Mouse (Mus musculus): ENCODE measurements around the gene Ccr2. TPM values are rescaled to one million over a fixed set of nuclear protein-coding genes. Genes with fewer than 3 reads are reported as not detected.
"Not testable (repeated sequence)": the region's sequence is repeated elsewhere in the genome, so short reads cannot be mapped to it uniquely, and the experiment has no call there.

Ccr2 gene
- not detected in 2 replicates for polyA plus RNA-seq (2012)

- TF ChIP-seq TAL1 (IDR thresholded peaks at IDR 0.05; ENCODE audit: low read length) (no peak), GATA1 (IDR thresholded peaks at IDR 0.05; ENCODE audit: low read length) (no peak)
Observed at GRCm38 (mm10) chr9:124101723-124102122, at the start of gene Ccr2. Gene Ccr2, plus strand, starts transcription at chr9:124101950.

GRCm38 (mm10) chr9:124053532-124053931 lies 48.2 kb upstream of the Ccr2 start:
- TF ChIP-seq GATA1 (IDR thresholded peaks at IDR 0.05; ENCODE audit: low read length) = no peak
- TF ChIP-seq TAL1 (IDR thresholded peaks at IDR 0.05; ENCODE audit: low read length) = no peak
- H3K9me3 ChIP-seq (ENCODE audit: control insufficient read depth, low read length) = no peaks in the 10 kb centered on the region
- no peak overlapping the region for H3K4me3 ChIP-seq (replicated peaks)
- H3K36me3 ChIP-seq (ENCODE audit: control insufficient read depth) = no peaks in the 10 kb centered on the region
- H3K4me1 ChIP-seq (ENCODE audit: control insufficient read depth) = peaks cover 7% of the 10 kb centered on the region
- H3K27me3 ChIP-seq (ENCODE audit: control insufficient read depth) = no peaks in the 10 kb centered on the region; the same call in 1 of the 2 replicates

More at GRCm38 (mm10) chr9:124101723-124102122, at the start of gene Ccr2:
- no peak within 1 kb of the TSS for H3K4me3 ChIP-seq (replicated peaks)
- no peaks in the 10 kb centered on the region for H3K36me3 ChIP-seq (ENCODE audit: control insufficient read depth)
- no peaks in the 10 kb centered on the region for H3K27me3 ChIP-seq (ENCODE audit: control insufficient read depth)
- no peaks in the 10 kb centered on the region for H3K9me3 ChIP-seq (ENCODE audit: control insufficient read depth, low read length)
- peaks cover 9% of the 10 kb centered on the region for H3K4me1 ChIP-seq (ENCODE audit: control insufficient read depth)

DNA sequence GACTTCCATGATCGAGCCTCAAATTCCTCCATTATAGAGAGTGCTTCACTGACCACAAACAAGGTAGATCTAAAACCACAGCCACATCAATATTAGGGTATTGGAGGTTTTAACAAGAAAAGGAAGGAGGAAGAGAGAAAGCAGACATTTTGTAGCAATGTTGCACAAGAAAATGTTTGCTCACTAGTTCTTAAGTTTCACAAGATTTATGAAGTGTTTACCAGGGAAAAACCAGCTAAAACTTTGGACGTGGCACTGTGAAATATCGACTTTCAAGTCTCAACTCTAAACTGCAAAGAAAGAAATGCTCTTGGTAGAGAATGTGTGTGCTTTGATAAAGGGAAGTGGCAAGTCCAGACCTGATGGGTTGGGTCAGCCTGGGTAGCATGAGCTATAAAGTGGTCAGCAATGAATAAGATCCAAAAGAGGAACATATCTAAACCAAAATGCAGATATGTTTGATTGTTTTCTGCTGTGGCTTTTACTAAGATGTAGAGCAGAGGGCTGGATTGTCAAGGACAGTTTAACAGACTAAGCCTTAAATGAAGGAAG lies 45.5 kb upstream of the Ccr2 start:
- H3K4me1 ChIP-seq (ENCODE audit: control insufficient read depth) = peaks cover 21% of the 10 kb centered on the region
- no peak overlapping the region for H3K4me3 ChIP-seq (replicated peaks)
- TF ChIP-seq TAL1 (IDR thresholded peaks at IDR 0.05; ENCODE audit: low read length) (no peak), GATA1 (IDR thresholded peaks at IDR 0.05; ENCODE audit: low read length) (no peak)
- no peaks in the 10 kb centered on the region for H3K9me3 ChIP-seq (ENCODE audit: control insufficient read depth, low read length)
- H3K27me3 ChIP-seq (ENCODE audit: control insufficient read depth) = no peaks in the 10 kb centered on the region
- H3K36me3 ChIP-seq (ENCODE audit: control insufficient read depth) = no peaks in the 10 kb centered on the region

DNA sequence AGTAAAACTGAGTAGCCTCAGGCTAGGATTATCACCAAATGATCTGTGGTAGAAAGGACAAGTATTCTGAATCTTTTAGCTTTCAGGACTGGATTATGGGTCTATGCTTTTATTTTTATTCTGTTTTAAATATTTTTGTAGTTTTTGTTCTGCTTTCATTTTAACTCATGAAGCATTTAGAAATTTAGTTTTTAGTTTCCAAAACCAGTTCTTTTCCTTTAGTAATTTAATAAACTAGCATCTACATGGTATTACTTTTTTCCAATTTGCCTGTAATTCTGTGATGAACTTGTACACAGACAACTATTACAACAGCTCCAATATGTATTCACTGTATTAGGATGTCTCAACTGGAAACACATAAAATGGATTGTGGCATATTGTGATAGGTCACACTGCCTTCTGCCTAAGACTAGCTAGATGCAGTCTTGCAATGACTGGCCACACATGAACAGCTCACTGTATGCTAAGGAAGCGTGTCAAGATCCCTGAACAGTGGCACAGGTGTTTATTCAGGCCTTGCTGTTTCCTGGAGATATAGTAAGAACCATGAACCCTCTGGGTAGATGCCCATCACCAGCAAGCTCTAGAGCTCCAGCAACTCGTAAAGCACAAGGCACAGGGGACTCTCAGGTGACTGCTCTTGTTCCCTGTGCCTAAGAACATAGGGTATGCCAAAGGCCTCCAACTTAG lies 41.9 kb upstream of the Ccr2 start:
- no peaks in the 10 kb centered on the region for H3K9me3 ChIP-seq (ENCODE audit: control insufficient read depth, low read length)
- H3K27me3 ChIP-seq (ENCODE audit: control insufficient read depth) = no peaks in the 10 kb centered on the region
- no peak for TF ChIP-seq GATA1 (IDR thresholded peaks at IDR 0.05; ENCODE audit: low read length)
- no peak for TF ChIP-seq TAL1 (IDR thresholded peaks at IDR 0.05; ENCODE audit: low read length)
- H3K36me3 ChIP-seq (ENCODE audit: control insufficient read depth) = no peaks in the 10 kb centered on the region
- peaks cover 38% of the 10 kb centered on the region for H3K4me1 ChIP-seq (ENCODE audit: control insufficient read depth)
- no peak overlapping the region for H3K4me3 ChIP-seq (replicated peaks)

DNA sequence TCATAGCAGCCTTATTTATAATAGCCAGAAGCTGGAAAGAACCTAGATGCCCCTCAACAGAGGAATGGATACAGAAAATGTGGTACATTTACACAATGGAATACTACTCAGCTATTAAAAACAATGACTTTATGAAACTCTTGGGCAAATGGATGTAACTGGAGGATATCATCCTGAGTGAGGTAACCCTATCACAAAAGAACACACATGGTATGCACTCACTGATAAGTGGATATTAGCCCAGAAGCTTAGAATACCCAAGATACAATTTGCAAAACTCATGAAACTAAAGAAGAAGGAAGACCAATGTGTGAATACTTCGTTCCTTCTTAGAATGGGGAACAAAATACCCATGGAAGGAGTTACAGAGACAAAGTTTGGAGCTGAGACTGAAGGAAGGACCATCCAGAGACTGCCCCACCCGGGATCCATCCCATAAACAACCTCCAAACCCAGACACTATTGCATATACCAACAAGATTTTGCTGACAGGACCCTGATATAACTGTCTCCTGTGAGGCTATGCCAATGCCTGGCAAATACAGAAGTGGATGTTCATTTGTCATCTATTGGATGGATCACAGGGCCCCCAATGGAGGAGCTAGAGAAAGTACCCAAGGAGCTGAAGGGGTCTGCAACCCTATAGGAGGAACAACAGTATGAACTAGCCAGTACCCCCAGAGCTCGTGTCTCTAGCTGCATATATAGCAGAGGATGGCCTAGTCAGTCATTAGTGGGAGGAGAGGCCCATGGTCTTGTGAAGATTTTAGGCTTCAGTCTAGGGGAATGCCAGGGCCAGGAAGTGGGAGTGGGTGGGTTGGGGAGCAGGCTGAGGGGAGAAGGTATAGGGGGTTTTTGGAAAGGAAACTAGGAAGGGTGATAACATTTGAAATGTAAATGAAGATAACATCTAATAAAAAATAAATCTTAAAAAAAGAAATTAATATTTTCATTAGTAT lies 40.0 kb upstream of the Ccr2 start:
- H3K4me1 ChIP-seq (ENCODE audit: control insufficient read depth) = peaks cover 34% of the 10 kb centered on the region
- TF ChIP-seq TAL1 (IDR thresholded peaks at IDR 0.05; ENCODE audit: low read length) = peak; percentile 4; the same call in 1 of the 3 replicates
- H3K27me3 ChIP-seq (ENCODE audit: control insufficient read depth); H3K9me3 ChIP-seq (ENCODE audit: control insufficient read depth, low read length); H3K36me3 ChIP-seq (ENCODE audit: control insufficient read depth); H3K4me3 ChIP-seq (replicated peaks): not testable (repeated sequence)

- Histone ChIP-seq H3K9me3 (ENCODE audit: control insufficient read depth, low read length) (no peaks in the 10 kb centered on the region), H3K4me1 (ENCODE audit: control insufficient read depth) (peaks cover 23% of the 10 kb centered on the region), H3K36me3 (ENCODE audit: control insufficient read depth) (no peaks in the 10 kb centered on the region), H3K27me3 (ENCODE audit: control insufficient read depth) (no peaks in the 10 kb centered on the region), H3K4me3 (replicated peaks) (no peak overlapping the region)
- TF ChIP-seq GATA1 (IDR thresholded peaks at IDR 0.05; ENCODE audit: low read length) = no peak
- no peak for TF ChIP-seq TAL1 (IDR thresholded peaks at IDR 0.05; ENCODE audit: low read length)
Observed at GRCm38 (mm10) chr9:124066572-124067103, 35.1 kb upstream of the Ccr2 start.

DNA sequence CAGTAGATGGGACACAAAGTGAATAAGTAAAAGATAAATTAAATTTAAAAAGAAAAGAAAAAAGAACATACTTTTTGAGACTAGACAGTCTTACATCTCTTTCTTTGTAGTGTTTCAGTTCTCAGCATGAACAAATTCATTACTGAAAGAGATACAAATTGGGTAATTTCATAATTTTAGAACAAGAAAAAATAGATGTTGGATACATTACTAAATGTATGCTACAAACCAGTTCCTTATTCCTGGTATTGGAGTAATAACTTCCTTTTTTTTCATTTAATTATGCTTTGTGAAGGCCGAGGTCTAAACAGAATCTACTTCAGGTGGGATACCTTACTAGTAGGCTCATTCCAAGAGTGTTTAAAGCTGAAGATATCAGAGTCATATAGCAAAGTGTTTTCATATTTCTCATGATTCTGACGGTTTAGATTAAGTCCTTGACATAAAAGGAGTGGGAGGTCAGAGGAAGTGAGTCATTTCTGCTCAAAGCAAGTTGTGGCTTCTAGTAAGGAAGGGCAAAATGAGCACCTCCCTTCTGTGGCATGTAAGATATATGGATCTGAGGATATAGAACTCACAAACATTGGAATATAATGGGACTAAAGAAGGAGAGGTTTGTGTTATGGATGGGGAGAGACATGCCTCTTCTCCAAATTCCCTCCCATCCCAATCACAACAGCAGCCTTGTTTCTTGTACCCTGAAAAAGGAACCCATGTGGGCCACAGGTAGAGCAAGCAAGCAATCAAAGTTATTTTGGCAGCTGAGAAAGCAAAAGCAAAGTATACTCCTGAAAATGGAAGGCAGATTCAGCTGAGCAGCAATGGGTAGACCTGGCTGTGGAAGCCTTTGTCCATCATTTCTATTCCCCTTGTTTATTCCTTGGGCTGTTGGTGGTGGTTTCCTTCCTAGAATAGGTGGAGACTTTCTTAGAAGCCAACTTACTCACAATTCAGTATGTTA lies 33.4 kb upstream of the Ccr2 start:
- H3K4me3 ChIP-seq (replicated peaks) = no peak overlapping the region
- H3K9me3 ChIP-seq (ENCODE audit: control insufficient read depth, low read length) = no peaks in the 10 kb centered on the region
- no peaks in the 10 kb centered on the region for H3K36me3 ChIP-seq (ENCODE audit: control insufficient read depth)
- no peak for TF ChIP-seq GATA1 (IDR thresholded peaks at IDR 0.05; ENCODE audit: low read length)
- no peak for TF ChIP-seq TAL1 (IDR thresholded peaks at IDR 0.05; ENCODE audit: low read length)
- no peaks in the 10 kb centered on the region for H3K27me3 ChIP-seq (ENCODE audit: control insufficient read depth)
- H3K4me1 ChIP-seq (ENCODE audit: control insufficient read depth) = peaks cover 6% of the 10 kb centered on the region

DNA sequence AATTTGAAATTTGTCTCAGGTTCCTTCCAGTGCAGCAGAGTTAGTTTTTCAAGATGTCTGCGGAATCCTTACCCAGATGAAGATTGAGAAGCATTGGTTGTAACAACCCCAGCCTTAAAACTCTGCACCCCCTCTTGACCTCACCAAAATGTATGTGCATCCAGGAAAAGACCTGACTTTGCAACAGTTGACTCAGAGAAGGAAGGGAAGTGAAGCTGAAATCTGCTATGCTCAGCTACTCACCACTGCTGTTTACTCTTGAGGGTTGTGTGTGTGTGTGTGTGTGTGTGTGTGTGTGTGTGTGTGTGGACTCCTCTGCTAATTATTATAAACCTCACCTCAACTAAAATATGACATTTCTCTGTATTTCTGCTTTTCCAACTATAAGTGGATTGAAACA lies 30.2 kb upstream of the Ccr2 start:
- H3K4me1 ChIP-seq (ENCODE audit: control insufficient read depth) = peaks cover 2% of the 10 kb centered on the region
- TF ChIP-seq GATA1 (IDR thresholded peaks at IDR 0.05; ENCODE audit: low read length) = no peak
- no peak for TF ChIP-seq TAL1 (IDR thresholded peaks at IDR 0.05; ENCODE audit: low read length)
- no peaks in the 10 kb centered on the region for H3K9me3 ChIP-seq (ENCODE audit: control insufficient read depth, low read length)
- no peak overlapping the region for H3K4me3 ChIP-seq (replicated peaks)
- no peaks in the 10 kb centered on the region for H3K36me3 ChIP-seq (ENCODE audit: control insufficient read depth)
- no peaks in the 10 kb centered on the region for H3K27me3 ChIP-seq (ENCODE audit: control insufficient read depth)

Measured in erythroblast, embryonic 14.5 days (primary cell).